Mouse (Mus musculus) ovary, postnatal 14 days (tissue): ENCODE data around the gene Zbtb17.
A peak's percentile ranks its signal among the peaks of the same experiment; 100 is the strongest.

Source experiments
- DNase-seq: peaks from one replicate; pipeline ENCODE4 v3.0.0; 2022; ENCODE audit warnings: low spot score

Gene Zbtb17

DNA sequence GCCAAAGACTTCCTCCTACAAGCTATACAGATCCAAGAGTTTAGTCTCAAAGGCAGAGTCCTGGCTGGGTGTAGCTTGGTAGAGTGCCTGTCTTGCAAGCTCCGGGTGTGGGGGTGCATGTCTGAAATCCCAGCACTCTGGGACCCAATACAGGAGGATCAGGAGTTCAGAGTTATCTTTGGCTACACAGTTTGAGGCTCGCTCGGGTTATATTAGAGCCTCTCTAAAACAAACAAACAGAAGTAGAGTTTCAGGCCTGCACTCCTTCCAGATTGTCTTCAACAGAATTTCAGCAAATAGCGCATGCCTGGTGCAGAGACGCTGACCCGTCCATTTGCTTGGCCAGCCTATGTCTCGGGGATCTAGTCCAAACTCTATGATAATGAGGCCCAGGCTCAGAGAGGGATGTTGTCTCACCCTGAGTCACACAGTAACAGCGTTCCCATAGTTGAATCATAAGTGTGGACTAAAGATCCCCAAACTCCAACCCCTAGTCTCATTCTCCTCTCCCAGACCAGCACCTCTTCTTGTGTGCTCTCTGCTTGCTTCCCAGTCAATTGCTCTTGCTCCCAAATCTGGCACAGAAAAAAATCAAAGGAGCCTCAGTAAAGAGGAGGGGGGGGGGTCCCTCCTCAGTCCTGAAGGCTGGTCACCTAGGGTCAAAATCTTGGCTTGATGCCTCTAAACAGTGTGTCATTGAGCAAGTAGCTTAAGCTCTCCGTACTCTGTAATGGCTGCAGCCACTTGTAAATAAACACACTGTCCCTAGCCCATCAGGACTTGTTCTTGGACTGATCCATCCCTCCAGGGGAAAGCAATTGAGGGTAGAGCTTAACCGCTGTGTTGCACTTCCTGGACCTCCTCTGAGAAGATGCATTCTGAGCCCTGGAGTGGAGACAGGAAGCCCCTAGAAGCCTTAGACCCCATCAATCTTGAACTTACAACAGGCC lies 17.4 kb upstream of the Zbtb17 start:
- no peak for DNase-seq

DNA sequence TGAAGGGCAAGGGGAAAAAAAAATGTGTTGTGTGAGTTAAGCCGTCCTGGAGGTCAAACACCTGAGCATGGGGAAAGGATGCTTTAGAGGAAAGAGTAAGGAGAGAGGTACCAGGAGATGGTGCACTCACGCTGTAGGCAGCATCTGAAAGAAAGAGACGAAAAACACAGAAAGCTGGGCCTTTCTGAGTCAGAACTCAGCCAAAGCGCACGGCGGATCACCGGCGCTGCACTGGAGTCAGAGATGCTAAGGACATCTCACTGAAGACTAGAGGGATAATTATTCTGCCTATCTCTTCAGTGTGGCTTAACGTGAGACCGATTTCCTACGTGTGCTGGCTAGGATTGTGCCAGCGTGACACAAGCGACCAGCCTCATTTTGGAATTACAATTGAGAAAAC lies 16.5 kb upstream of the Zbtb17 start:
- DNase-seq: no peak

DNA sequence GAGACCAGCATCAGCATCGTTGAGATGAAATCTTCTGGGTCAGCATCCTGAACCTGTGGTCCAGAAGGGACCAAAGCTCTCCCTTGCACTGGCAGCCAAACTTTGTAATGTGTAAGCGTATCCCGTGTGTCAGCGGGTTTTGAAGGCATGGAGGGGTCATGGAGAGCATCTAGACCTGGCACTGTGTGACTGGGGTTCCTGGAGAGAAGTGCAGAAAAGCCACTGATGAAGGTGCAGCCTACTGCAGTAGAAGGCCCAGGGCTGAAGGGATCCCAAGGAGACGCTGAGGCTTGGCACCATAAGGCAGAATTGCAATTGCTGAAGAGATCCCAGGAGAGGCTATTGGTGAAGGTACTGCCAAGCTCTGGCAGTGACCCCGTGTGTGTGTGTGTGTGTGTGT lies 15.1 kb upstream of the Zbtb17 start:
- no peak for DNase-seq

DNA sequence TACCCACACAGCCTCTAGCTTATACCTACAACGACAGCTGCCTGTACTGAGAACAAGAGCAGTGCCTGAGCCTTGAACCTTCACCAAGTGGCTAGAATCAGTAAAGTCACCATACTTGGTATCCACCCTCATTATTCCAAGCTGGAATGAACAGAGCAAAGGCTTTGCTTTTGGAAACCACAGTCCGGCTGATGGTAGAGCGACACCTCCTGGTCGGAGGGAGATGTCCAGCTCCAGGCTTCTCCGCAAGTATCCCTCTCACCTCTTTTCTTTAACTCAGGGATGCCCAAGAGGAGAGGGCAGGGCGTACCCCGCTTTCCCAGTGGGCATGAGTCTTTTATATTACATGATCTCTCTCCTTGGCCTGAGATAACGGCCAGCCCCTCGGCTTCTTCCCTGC lies 14.6 kb upstream of the Zbtb17 start:
- no peak for DNase-seq

DNA sequence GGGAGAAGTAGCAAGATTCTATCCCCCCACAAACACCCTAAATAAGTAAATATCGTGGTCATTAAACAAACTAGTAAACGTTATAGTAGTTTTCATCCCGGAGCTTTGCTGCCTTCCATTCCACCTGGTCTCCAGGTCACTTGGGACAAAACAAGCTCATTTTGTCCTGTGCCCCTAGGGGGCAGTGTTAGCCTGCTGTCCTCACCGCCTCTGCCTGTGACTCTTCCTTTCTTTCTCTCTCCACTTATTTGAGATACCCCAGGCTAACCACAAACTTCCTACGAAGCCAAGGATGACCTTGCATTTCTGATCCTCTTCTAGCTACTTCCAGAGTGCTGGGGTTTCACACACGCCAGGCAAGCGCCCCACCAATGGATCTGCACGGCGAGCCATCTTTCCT lies 13.5 kb upstream of the Zbtb17 start:
- peak; percentile 64 for DNase-seq

DNA sequence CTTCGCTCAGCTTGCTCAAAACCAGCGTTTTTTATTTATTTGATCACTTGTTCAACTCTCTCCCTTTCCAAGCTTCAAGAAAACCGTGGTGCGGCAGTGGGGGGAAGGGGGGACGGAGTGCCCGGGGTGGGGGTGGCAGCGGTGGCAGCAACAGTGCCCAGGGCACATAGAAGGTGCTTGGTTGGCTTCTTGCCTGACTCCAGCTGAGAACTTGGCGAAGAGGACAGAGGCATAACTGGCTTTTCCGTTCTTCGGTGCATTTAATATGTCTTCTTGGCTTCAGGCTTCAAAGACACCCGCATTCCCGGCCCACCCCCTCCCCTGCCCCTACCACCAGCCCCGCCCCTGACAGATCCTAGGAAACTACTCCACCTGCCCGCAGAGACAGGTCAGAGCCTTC lies 11.8 kb upstream of the Zbtb17 start:
- DNase-seq: no peak

DNA sequence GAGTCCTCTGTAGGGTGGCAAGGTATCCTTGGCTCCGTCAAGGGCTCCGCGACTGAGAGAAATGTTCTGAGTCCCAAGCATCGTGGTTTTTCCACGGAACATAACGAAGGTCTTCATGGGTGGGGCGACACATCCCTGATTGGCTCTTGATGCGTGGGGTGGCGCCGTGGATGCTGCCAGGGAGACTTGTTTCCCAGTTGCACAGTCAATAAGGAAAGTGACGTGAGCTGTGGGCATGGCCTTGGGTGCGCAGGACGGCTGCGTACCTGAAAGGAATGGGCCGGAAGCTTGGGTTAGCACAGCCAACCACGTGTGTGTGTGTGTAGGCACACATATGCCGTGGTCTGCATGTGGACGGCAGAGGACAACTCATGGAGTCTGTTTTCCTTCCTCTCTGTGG lies 11.3 kb upstream of the Zbtb17 start:
- no peak for DNase-seq

DNA sequence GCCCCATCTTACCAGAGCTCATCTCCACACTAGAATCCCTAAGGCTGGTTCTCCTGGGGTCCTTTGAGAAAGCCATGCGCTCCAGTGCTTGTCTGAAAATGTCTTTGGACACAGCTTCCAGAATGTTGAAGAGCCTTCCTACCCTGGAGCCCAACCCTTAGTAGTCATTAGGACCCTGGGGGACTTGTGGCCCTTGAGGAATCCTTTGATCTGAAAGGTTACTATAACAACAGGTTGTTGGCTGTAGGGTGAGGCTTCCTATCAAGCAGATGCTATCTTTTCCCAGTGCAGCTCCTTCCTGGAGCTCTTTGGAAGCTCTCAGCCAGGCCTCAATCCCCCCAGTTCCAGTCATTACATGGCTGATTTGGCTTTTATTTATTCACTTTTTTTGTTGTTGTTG lies 8.5 kb upstream of the Zbtb17 start, which contains the start of gene Srarp:
Gene Srarp (minus strand): TSS at position 132 of the 400 bp plus-strand sequence.
- DNase-seq: no peak

DNA sequence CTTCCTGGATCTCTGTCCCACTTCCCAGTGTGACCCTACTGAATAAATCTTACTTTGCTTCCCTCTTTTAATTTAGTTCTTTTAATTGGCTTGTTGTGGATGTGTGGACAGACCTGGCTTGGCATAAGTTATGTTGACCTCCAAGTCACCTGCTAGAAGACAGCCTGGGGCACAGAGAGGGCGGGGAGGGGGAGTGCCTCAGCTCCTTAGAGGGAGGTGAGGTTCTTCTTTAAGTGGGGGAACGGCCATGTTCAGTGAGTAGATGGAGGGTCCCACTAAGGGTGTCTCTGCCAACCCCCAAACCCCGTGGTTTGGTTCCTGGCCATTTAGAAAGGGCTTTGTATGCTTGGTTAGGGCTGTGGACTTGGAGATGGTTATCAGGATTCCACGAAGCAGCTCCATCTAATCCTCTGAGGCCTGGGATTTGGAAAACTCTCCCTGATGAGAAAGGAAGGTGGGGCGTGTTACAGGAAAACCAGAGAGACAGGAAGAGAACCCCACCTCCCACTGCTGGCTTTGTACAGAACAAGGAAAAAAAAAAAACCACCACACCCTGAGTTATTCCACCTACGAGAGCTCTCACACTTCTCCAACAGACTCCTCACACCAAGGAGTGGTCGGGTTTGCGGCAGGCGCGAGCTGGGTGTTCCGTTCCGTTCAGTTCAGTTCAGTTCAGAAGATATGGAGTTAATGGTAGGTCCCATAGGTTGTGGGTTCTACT lies 5.2 kb upstream of the Zbtb17 start:
- no peak for DNase-seq

DNA sequence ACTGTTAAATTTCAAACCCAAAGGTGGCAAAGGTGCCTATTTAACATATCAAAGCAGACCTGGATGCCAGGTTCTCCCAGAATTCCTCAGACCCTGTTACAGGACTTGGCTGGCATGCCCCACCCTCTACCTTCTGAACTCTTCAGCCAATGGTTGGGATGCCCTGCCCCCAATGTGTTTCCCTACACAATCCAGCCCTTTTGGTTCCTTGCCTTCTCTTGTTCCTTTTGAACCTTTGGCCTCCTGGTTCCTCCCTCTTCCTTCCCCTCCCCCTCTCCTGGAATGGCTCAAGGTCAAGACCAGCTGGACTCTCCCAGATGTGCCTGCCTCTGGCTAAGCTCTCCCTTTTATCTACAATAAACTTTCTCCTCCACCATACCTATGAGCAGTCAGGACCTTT lies 3.6 kb upstream of the Zbtb17 start:
- no peak for DNase-seq

DNA sequence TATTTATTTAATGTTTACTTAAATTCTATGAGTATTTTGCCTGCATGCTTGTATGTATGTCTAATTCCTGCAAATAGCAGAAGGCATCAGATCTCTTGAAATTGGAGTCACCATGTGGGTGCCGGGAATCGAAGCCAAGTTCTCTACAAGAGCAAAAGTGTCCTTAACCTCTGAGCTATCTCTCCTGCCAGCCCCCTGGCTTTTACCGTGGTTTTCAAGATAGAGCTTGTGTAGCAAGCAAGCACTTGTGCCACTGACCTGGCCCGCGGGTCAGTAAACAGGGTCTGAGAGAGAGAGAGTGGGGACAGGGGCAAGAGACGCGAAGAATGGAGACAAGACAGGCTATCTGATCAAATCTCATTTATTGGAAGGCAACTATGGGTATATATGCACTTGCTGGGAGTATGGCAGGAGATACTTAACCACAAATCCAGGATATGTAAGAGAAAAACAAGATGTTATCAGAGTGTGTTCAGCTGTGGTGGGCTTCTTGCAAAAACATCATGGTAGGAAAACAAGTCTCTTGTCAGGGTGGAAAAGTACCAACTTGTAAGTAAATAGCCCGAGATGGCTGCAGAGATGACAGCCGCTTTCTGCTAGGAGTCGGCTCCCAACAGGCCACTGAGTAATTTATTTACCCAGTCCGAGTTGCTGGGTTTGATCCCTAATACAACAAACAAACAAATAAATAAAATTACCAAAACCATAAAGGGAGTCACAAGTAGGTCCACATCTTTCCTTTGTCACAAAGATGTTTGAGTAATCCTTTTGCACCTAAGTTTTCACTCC lies 619 bp upstream of the Zbtb17 start:
- DNase-seq: no peak

DNA sequence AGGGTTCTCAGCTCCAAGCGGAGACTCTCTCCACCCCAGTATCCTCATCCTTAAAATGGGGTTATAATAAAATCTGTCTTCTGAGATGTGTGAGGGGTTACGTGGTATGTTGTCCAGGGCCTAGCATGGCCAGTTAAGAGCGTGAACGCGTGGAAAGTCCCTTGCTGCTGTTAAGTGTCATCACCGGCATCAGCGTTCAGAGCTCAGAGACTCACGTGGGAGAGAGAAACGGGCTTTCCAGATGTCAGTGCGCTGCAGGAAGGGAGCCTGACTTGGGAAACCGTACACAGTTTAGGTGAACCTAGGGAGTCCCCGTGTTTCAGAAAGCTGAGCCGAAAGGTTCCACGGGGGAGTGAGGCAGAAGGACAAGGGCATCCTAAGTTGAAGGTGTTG lies 870 bp downstream of the Zbtb17 start:
- no peak for DNase-seq

DNA sequence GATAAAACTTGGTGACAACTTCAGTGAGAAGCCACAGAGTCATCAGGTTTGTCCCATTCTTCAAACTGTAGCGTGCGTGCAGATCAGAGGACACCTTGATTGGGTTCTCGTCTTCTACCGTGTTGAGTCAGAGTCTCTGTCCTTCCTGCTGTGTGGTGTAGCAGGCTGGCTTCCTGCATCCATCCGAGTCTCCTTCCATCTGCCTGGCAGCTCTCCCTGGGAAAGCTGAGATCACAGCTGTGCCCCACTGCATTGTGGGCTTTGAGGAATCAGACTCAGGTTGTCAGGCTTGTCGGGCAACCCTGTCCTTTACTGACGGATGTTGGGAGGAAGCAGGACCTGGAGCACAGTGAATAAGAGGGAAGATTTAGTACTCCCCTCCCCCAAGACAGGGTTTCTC lies 1.8 kb downstream of the Zbtb17 start:
- DNase-seq: no peak

DNA sequence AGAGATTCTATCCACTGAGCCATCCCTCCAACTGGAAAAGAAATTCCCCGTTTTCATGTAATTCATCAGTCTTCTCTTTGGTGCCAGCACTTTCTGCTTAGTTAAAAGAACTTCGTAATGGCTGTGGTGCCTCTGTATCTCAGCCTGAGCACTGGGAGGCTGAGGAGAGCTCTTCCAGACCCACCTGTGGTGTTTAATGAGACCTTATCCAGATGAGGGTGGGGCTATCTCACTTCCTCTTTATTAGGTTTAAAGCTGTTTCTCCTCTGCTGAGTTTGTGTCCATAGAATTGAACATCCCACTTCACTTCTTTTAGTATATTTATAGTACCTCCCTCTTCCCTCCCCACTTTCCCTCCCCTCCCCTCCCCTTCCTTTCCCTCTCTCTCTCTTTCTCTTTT lies 6.8 kb downstream of the Zbtb17 start:
- DNase-seq: no peak

DNA sequence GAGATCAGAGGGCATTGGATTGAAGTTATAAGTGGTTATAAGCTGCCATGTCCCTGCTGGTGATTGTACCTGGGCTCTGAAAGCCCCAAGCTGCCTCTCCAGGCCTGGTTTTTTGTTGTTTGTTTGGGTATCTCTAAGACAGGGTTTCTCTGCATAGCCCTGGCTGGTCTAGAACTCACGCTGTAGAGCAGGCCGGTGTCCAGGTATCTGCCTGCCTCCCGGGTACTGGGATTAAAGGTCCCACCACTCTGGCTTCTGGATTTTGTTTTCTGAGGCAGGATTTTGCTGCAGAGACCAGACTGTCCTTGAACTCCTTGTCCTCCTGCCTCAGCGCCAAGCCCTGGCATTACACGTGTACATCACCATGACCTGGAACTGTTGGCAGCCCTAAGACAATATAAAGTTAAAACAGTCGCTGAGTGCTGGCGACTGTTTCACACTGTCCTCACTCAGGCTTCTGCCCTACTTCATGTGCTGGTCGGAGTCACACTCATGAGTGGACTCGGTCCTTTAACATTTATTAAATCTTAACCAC lies 7.5 kb downstream of the Zbtb17 start:
- no peak for DNase-seq

DNA sequence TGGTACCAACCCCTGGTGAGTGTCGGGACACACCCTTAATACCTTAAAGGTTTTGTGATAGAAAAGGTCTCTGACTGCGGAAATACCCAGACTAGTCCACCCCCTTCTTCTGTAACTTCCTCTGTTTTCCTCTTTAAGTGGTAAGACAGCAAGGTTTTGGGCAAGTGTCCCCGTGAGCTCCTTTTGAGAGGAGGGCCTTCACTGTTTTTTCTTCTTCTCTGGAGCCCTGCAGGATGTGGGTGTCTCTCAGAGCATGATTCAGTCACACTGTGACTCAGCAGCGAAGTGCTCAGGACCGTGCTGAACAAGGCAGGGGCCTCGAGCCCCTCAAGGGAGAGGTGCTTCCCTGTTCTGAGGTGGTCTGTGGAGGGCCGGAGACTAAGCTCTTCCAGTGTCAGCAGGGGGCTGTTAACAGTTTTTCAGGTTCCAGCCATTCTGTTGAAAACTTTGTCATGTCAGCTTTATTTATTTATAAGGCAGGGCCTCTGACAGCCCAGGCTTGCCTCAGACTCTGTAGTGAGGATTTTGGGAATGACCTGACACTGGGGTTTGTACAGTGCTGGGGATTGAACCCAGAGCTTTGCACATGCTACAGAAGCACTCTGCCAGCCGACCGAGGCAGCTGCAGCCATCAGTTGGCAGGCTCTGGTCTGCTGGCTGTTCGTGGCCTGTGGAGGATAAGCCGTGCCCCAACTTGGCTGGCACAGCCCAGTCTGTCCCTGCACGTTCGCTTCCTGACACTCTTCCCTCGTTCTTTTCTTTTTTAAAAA lies 10.3 kb downstream of the Zbtb17 start:
- DNase-seq: no peak

DNA sequence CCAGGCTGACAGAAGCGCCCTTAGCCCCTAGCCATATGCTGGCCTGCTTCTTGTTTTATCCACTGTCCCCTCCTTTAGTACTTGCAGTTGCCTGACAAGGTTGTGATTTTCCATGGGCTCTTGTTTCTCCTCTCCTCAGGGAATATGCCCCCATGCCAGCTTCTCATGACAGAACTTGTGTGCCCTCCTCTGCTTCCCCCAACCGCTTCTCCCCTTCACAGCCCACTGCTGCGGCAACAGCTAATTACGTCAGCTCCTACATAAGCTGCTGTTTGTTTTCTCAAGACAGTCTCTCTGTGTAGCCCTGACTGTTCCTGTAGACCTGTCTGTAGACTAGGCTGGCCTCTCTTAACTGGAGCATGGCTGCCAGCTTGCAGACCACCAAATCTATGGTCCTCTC lies 11.1 kb downstream of the Zbtb17 start:
- no peak for DNase-seq

DNA sequence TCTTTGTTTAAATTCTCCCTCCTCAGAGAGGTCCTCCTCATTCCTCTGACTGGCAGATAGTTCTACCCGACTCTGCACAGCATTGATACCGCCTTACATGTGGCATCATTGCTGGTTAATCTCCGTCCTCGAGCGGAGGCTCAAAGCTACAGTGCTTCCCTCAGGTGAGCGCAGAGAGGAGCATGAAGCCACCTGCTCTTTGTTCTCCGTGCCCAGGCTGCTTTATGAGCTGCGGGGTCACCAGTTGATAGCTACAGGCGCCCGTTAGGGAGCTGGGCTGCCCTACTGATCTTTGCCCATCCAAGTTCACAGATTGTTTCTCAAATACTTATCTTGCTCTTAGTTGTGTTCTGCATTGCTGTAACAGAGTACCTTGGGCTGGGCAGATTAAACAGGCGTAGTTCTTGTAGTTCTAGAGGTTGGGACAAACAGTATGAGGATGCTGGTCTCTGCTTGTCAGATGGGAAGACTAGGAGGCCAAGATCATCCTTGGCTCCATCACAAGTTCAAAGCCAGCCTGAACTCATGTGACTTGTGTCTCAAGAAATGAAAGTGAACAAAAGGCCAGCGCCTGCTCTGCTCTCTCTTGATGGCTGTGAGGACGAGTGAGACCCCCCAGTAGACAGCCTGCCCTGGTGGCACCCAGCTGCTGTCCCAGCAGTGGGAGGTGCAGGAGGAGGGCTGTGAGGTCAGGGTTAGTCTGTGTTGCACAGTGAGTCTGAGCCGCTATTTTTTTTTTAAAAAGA lies 11.9 kb downstream of the Zbtb17 start:
- DNase-seq: no peak

DNA sequence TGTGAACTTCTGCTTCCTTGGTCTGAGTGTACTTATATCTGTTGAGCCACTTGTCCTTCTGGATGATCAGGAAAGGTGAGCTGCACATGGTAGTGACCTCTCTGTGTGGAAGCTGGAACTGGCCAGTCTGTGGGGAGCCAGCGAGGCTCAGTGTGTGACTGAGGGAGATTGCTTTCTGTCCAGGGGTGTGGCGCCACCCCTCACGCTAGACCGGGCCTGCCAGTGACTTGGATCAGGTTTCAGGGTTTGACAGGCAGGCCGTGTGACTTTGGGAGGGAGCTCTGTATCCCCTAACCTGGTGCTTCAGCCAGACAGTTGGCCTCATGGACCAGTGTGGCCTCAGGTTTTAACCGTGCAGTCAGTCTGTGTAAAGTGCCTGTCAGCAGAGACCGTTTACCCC lies 13.8 kb downstream of the Zbtb17 start:
- no peak for DNase-seq

DNA sequence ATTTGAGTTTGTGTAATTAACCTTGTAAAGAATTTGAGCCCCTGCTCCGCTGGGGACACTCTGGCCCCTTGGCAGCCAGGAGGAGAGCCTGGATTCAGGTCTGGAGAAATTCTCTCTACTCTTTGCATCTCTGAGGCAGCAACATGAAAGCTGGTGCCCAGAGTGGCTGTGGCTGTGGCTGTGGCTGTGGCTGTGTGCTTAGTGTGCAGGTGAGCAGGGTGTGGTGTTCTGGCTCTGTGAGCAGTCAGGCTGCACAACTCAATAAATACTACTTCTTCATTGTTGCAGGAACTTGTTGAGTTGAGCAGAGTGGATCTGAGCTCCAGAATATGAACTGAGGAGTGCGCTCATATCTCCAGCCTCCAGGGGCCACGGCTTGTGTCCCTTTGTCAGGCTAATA lies 14.4 kb downstream of the Zbtb17 start:
- no peak for DNase-seq

DNA sequence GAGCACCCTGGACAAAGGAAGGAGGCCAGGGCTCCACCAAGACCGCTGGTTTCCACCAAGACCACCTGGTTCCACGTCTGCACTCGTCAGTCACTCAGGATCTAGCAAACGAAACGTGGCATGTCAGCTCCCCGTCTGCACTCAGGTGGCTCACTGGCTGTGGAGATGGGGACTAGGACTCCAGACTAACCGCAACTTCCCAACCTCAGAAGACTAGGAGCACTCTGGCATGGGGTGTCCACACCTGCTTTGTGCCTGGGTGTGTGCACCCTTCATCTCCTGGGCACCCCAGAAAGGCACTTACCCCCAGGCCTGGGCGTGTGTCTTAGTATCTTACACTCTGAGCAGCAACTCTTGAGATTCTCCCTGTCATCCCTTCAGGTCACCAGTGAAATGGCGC lies 15.3 kb downstream of the Zbtb17 start:
- DNase-seq: no peak
